Mouse (Mus musculus) intestine, embryonic 15.5 days (tissue): ENCODE measurements around the gene Cd300e. TPM values are rescaled to one million over a fixed set of nuclear protein-coding genes. Genes with fewer than 3 reads are reported as not detected.

Experiments used
- ATAC-seq: fragments of 200-750 bp; cut with Nextera tagmentation; 2 replicates; pipeline ENCODE4 v1.8.0; 2017; ENCODE audit warnings: moderate TSS enrichment, moderate library complexity
- H3K27ac ChIP-seq: fragments of 300-500 bp; sonication (generic); 2 replicates; pipeline ENCODE4 v1.5.1; 2015; ENCODE audit warnings: mild to moderate bottlenecking, inconsistent platforms
- H3K27me3 ChIP-seq: fragments of 300-500 bp; sonication (generic); replicated peaks from 2 replicates; pipeline ENCODE4 v1.6.1; 2015; ENCODE audit warnings: inconsistent platforms
- H3K36me3 ChIP-seq: fragments of 300-500 bp; sonication (generic); 2 replicates; pipeline ENCODE4 v1.6.1; 2015; ENCODE audit warnings: inconsistent platforms
- H3K4me1 ChIP-seq: fragments of 300-500 bp; sonication (generic); replicated peaks from 2 replicates; pipeline ENCODE4 v1.6.1; 2015; ENCODE audit warnings: inconsistent platforms
- H3K4me2 ChIP-seq: fragments of 300-500 bp; sonication (generic); replicated peaks from 2 replicates; pipeline ENCODE4 v1.6.1; 2015; ENCODE audit warnings: mild to moderate bottlenecking, inconsistent platforms
- H3K4me3 ChIP-seq: fragments of 300-500 bp; sonication (generic); replicated peaks from 2 replicates; pipeline ENCODE4 v1.5.1; 2015; ENCODE audit warnings: inconsistent platforms
- H3K9ac ChIP-seq: fragments of 300-500 bp; sonication (generic); 2 replicates; pipeline ENCODE4 v1.6.1; 2015; ENCODE audit warnings: inconsistent platforms
- H3K9me3 ChIP-seq: fragments of 300-500 bp; sonication (generic); 2 replicates; pipeline ENCODE4 v1.6.1; 2016; ENCODE audit warnings: inconsistent platforms
- WGBS: fragments of 180-500 bp; shearing (Covaris S2); methylation state at CpG from one replicate; pipeline ENCODE4 v1.1.7; 2015; 5-methylcytosine and 5-hydroxymethylcytosine counted together
- polyA plus RNA-seq: library from polyadenylated mRNA; unstranded; fragments of >200 nt; fragmentation: Nextera tagmentation; extraction: Ambion mirVana; gene quantifications from 2 replicates; pipeline ENCODE4 v1.2.1, GENCODE M21; 2015

The Cd300e gene
- polyA plus RNA-seq, 1 experiment from 2014 or later = 0.06 TPM

- no peak overlapping the region for H3K4me2 ChIP-seq
- H3K27ac ChIP-seq = no peak overlapping the region
- no peaks in the 10 kb centered on the region for H3K9me3 ChIP-seq
- 30% methylated on average over 13 of the region's 13 CpGs for WGBS
- H3K36me3 ChIP-seq = no peaks in the 10 kb centered on the region
- no peak overlapping the region for H3K9ac ChIP-seq
- 0 out of 2 replicates have a peak, but pooled peaks cover 5% of the 10 kb centered on the region for H3K27me3 ChIP-seq
- no peak overlapping the region for H3K4me3 ChIP-seq
- H3K4me1 ChIP-seq = no peaks in the 10 kb centered on the region
- no peak for ATAC-seq
These were observed 18.9 kb upstream of the Cd300e start for GRCm38 (mm10) chr11:115080886-115081285.

- 85% methylated on average over 5 of the region's 5 CpGs for WGBS
- H3K9me3 ChIP-seq = no peaks in the 10 kb centered on the region
- H3K9ac ChIP-seq = no peak overlapping the region
- H3K4me2 ChIP-seq = no peak overlapping the region
- ATAC-seq = no peak
- H3K27ac ChIP-seq = no peak overlapping the region
- H3K27me3 ChIP-seq = no peaks in the 10 kb centered on the region
- H3K4me3 ChIP-seq = no peak overlapping the region
- H3K36me3 ChIP-seq = no peaks in the 10 kb centered on the region
- H3K4me1 ChIP-seq = 0 out of 2 replicates have a peak, but pooled peaks cover 3% of the 10 kb centered on the region
These were observed 16.7 kb upstream of the Cd300e start for GRCm38 (mm10) chr11:115078680-115079079.

GRCm38 (mm10) chr11:115077436-115077835 lies 15.5 kb upstream of the Cd300e start:
- Histone ChIP-seq H3K4me1 (0 out of 2 replicates have a peak, but pooled peaks cover 3% of the 10 kb centered on the region), H3K4me2 (no peak overlapping the region), H3K4me3 (no peak overlapping the region), H3K27me3 (no peaks in the 10 kb centered on the region), H3K27ac (no peak overlapping the region), H3K9ac (no peak overlapping the region), H3K9me3 (no peaks in the 10 kb centered on the region), H3K36me3 (no peaks in the 10 kb centered on the region)
- 89% methylated on average over 1 of the region's 1 CpGs for WGBS
- no peak for ATAC-seq

GRCm38 (mm10) chr11:115075859-115076258 lies 13.9 kb upstream of the Cd300e start:
- no peaks in the 10 kb centered on the region for H3K27me3 ChIP-seq
- peak; percentile 67 for ATAC-seq
- no peak overlapping the region; the same call in 1 of the 2 replicates for H3K4me2 ChIP-seq
- H3K4me1 ChIP-seq = peaks cover 16% of the 10 kb centered on the region
- no peak overlapping the region for H3K9ac ChIP-seq
- H3K36me3 ChIP-seq = no peaks in the 10 kb centered on the region
- no peaks in the 10 kb centered on the region for H3K9me3 ChIP-seq
- H3K27ac ChIP-seq = no peak overlapping the region
- H3K4me3 ChIP-seq = no peak overlapping the region
- 34% methylated on average over 5 of the region's 5 CpGs for WGBS

- Histone ChIP-seq H3K36me3 (no peaks in the 10 kb centered on the region), H3K9ac (no peak overlapping the region), H3K4me2 (no peak overlapping the region), H3K4me3 (no peak overlapping the region), H3K9me3 (no peaks in the 10 kb centered on the region), H3K27ac (no peak overlapping the region), H3K27me3 (no peaks in the 10 kb centered on the region), H3K4me1 (peaks cover 16% of the 10 kb centered on the region)
- ATAC-seq = peak; percentile 27; the same call in 1 of the 2 replicates
- WGBS = 54% methylated on average over 7 of the region's 7 CpGs
These were observed 13.4 kb upstream of the Cd300e start for GRCm38 (mm10) chr11:115075407-115075806.

- 78% methylated on average over 5 of the region's 5 CpGs for WGBS
- Histone ChIP-seq H3K9me3 (no peaks in the 10 kb centered on the region), H3K4me3 (no peak overlapping the region)
These were observed 11.0 kb upstream of the Cd300e start for GRCm38 (mm10) chr11:115073002-115073401.

GRCm38 (mm10) chr11:115071631-115072294 lies 9.8 kb upstream of the Cd300e start:
- Histone ChIP-seq H3K9me3 (no peaks in the 10 kb centered on the region), H3K4me3 (no peak overlapping the region), H3K9ac (no peak overlapping the region; the same call in 1 of the 2 replicates), H3K4me1 (peaks cover 16% of the 10 kb centered on the region), H3K4me2 (peak overlapping the region; percentile 46), H3K27ac (peak overlapping the region; percentile 54), H3K27me3 (no peaks in the 10 kb centered on the region), H3K36me3 (no peaks in the 10 kb centered on the region)
- ATAC-seq = peak; percentile 46; the same call in 1 of the 2 replicates
- 11% methylated on average over 14 of the region's 14 CpGs for WGBS

More at GRCm38 (mm10) chr11:115073002-115073401, 11.0 kb upstream of the Cd300e start:
- Histone ChIP-seq H3K9ac (no peak overlapping the region), H3K4me1 (peaks cover 16% of the 10 kb centered on the region), H3K27ac (no peak overlapping the region), H3K27me3 (no peaks in the 10 kb centered on the region), H3K4me2 (no peak overlapping the region), H3K36me3 (no peaks in the 10 kb centered on the region)
- no peak for ATAC-seq

GRCm38 (mm10) chr11:115071015-115071551 lies 9.1 kb upstream of the Cd300e start:
- Histone ChIP-seq H3K4me2 (peak overlapping the region; percentile 46), H3K36me3 (no peaks in the 10 kb centered on the region), H3K9me3 (no peaks in the 10 kb centered on the region), H3K4me1 (peaks cover 16% of the 10 kb centered on the region), H3K4me3 (no peak overlapping the region), H3K9ac (no peak overlapping the region; the same call in 1 of the 2 replicates), H3K27me3 (no peaks in the 10 kb centered on the region), H3K27ac (0 out of 2 replicates have a peak overlapping the region, but pooled peaks have one; percentile 54)
- ATAC-seq = no peak
- WGBS = 12% methylated on average over 9 of the region's 9 CpGs

GRCm38 (mm10) chr11:115066768-115067167 lies 4.8 kb upstream of the Cd300e start:
- no peak overlapping the region for H3K27ac ChIP-seq
- 60% methylated on average over 6 of the region's 6 CpGs for WGBS
- no peak for ATAC-seq
- H3K4me1 ChIP-seq = peaks cover 9% of the 10 kb centered on the region
- no peak overlapping the region for H3K4me3 ChIP-seq
- no peaks in the 10 kb centered on the region for H3K36me3 ChIP-seq
- H3K9ac ChIP-seq = no peak overlapping the region
- no peaks in the 10 kb centered on the region for H3K27me3 ChIP-seq
- no peak overlapping the region for H3K4me2 ChIP-seq
- no peaks in the 10 kb centered on the region for H3K9me3 ChIP-seq

GRCm38 (mm10) chr11:115059797-115060196 lies 2.2 kb downstream of the Cd300e start:
- Histone ChIP-seq H3K9me3 (no peaks in the 10 kb centered on the region), H3K4me2 (no peak overlapping the region), H3K4me3 (no peak overlapping the region), H3K27me3 (no peaks in the 10 kb centered on the region), H3K9ac (no peak overlapping the region), H3K36me3 (no peaks in the 10 kb centered on the region), H3K27ac (no peak overlapping the region), H3K4me1 (no peaks in the 10 kb centered on the region)
- no peak for ATAC-seq
- 75% methylated on average over 2 of the region's 2 CpGs for WGBS

- H3K4me2 ChIP-seq = no peak overlapping the region
- H3K36me3 ChIP-seq = no peaks in the 10 kb centered on the region
- no peaks in the 10 kb centered on the region for H3K4me1 ChIP-seq
- no peaks in the 10 kb centered on the region for H3K9me3 ChIP-seq
- H3K27me3 ChIP-seq = no peaks in the 10 kb centered on the region
- ATAC-seq = no peak
- H3K9ac ChIP-seq = no peak overlapping the region
- no peak overlapping the region for H3K27ac ChIP-seq
- 76% methylated on average over 4 of the region's 4 CpGs for WGBS
- no peak overlapping the region for H3K4me3 ChIP-seq
These were observed 3.3 kb downstream of the Cd300e start for GRCm38 (mm10) chr11:115058701-115059100.

GRCm38 (mm10) chr11:115054537-115054936 lies 7.4 kb downstream of the Cd300e start:
- Histone ChIP-seq H3K4me3 (no peak overlapping the region), H3K9ac (no peak overlapping the region)

GRCm38 (mm10) chr11:115052991-115053390 lies 9.0 kb downstream of the Cd300e start:
- H3K4me2 ChIP-seq = no peak overlapping the region
- H3K9me3 ChIP-seq = no peaks in the 10 kb centered on the region
- H3K4me1 ChIP-seq = no peaks in the 10 kb centered on the region
- WGBS = 88% methylated on average over 1 of the region's 1 CpGs
- no peak overlapping the region for H3K9ac ChIP-seq
- ATAC-seq = no peak
- no peaks in the 10 kb centered on the region for H3K27me3 ChIP-seq
- H3K27ac ChIP-seq = no peak overlapping the region
- no peaks in the 10 kb centered on the region for H3K36me3 ChIP-seq
- H3K4me3 ChIP-seq = no peak overlapping the region

More at GRCm38 (mm10) chr11:115054537-115054936, 7.4 kb downstream of the Cd300e start:
- no peak overlapping the region for H3K4me2 ChIP-seq
- H3K36me3 ChIP-seq = no peaks in the 10 kb centered on the region
- ATAC-seq = no peak
- no peaks in the 10 kb centered on the region for H3K4me1 ChIP-seq
- H3K27ac ChIP-seq = no peak overlapping the region
- no peaks in the 10 kb centered on the region for H3K9me3 ChIP-seq
- no peaks in the 10 kb centered on the region for H3K27me3 ChIP-seq
